Mouse (Mus musculus) 416B (cell line): Measurements from ENCODE around the gene Gabarapl2.
A peak's percentile ranks its signal among the peaks of the same experiment; 100 is the strongest.

Experiments used
- DNase-seq: peaks from one replicate; pipeline ENCODE4 v3.0.0; 2011; ENCODE audit warnings: low read depth

The Gabarapl2 gene

DNA sequence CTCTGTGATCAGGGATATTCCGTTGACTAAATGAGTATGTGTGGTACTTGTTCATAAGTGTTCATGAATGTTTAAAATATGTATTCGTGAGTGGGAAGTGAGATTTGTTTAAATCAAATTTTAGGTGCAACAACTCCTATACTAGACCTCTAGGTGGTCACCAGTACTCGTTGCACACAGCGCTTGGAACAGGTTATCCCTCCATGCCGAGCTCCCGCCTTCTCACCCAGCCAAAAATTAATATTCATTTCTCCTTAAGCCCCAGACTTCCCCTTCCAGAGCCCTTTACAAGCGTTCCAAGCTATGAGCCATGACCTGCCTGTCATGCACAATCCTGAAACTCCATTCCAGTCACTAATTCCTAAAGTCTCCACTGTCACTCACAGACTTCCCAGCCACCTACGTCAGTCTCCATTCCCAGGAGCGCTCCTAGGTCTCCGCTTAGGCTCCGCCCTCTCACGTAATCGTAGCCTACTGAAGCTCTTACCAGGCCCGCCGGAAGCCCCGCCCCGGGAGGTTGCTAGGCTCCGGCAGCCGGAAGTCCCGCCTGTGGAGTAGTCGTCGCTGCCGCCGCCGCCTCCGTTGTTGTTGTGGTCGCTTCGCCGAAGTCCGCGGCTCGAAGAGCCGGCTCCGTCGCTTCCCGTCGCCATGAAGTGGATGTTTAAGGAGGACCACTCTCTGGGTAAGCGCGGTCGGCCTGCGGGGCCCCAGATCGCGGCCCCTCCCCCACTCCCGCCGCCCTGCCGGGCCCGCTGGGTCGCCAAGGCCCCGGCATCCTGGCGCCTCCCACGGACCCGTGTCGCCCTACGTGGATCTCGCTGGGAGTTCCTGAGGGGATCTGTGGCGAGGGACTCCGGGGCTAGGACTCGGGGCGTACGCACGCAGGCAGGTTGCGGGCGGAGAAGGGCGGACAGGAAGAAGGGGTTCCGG lies at the start of gene Gabarapl2:
TSS of gene Gabarapl2 (plus strand) at position 533 of the 930 bp plus-strand sequence.
- peak; percentile 96 for DNase-seq

DNA sequence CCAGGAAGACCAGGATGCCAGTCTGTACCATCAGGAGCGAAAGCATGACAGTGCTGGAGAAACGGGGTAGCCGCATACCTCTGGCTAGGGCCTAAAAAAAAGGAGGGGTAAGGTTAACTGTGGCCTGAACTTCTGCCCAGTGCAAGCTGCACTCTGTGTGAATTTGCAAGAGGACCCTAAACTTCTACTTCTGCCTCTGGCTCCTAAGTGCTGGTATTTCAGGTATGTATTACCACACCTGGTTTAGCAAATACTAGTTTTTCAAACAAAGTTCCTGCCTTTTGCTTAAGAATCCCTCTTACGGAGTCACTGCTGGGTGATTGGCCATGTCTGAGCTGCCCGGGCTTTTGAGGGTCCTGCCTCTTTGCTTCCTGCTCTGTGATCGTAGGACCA lies 49.6 kb upstream of the Gabarapl2 start:
- no peak for DNase-seq

DNA sequence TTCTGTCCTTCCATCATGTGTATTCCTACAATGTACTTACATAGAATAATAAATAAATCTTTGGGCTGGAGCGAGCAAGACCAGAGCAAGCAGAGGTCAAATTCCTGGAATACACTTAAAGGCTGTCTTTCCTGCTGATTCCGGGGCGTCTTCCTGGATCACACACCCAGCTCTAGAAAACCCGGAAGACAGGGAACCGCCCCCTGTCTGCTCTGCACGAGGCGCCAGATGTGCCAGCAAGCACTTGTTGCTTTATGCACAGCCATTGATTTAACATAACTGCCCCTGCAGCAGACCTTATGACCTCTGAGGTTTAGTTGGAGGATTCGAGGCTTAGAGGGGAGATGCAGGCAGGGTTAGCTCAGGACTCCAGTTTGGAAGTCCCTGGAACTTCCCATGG lies 48.5 kb upstream of the Gabarapl2 start:
- no peak for DNase-seq

DNA sequence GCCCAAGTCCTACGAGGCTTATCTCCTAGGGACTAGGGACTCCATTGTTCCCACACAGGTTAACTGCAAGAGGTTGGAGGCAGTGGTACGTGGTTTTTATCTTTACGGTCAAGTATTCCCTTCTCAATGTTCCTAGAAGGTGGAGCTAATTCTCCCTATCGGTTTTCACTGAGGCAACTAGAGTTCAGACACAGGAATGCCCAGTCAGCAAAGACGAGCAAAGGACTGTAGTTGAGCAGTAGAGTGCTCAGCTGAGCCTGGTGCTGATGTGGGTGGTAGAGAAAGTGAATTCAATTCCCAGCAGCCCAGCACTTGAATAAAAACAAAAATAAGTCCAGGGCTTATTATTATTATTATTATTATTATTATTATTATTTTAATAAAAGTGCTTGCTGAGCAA lies 47.9 kb upstream of the Gabarapl2 start:
- no peak for DNase-seq

DNA sequence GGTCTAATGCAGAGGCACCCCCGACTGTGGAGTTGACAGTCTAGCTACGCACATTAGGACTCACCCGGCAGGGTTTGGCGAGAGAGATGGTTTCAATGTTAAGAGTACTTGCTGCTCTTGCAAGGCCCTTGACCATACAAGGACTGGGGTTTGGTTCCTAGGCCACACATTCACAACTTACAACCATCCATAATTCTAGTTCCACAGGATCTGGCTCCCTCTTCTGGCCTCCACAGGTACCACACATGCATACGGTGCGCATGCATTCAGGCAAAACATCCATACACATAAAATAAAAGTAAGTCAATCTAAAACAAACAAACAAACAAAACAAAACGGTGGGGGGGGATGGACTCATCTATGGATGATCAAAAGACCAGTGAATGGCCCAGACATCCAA lies 45.5 kb upstream of the Gabarapl2 start:
- DNase-seq: peak; percentile 17

DNA sequence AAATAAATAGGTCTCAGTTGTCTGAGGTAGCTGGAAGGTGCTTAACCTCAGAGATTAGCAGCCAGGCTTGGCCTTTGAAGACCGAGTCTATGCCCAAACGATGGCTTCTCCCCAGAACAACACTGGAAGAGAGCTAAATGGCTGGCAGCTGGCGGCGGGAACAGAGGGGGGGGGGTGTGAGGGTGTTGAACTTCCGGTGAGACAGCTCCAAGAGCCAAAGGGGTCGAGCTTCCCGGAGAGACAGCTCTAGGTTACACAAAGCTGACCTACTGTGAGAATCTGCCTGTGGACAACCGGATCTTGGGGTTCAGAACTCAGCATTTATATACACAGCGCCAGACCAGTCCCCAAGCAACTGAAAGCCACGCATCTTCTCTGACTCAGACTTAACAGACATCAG lies 41.9 kb upstream of the Gabarapl2 start:
- DNase-seq: no peak

DNA sequence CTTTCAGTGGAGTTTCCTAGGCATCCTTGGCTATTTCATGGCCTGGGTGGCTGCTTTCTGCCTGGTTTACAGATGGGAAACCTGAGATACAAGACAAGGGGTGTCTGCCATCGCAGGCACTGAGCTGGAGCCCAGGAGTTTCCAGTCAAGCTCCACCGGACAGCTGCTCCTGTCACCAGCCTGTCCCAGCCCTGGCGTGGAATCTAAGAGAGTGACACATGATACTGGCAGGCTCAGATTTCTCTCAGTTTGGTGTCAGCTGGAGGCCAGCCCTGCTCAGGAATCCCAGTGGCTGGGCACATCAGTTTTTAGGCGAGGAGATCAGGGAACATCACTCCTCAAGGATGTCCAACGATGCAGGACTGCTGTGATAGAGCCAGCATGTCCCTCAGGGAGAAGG lies 38.4 kb upstream of the Gabarapl2 start:
- DNase-seq: no peak

DNA sequence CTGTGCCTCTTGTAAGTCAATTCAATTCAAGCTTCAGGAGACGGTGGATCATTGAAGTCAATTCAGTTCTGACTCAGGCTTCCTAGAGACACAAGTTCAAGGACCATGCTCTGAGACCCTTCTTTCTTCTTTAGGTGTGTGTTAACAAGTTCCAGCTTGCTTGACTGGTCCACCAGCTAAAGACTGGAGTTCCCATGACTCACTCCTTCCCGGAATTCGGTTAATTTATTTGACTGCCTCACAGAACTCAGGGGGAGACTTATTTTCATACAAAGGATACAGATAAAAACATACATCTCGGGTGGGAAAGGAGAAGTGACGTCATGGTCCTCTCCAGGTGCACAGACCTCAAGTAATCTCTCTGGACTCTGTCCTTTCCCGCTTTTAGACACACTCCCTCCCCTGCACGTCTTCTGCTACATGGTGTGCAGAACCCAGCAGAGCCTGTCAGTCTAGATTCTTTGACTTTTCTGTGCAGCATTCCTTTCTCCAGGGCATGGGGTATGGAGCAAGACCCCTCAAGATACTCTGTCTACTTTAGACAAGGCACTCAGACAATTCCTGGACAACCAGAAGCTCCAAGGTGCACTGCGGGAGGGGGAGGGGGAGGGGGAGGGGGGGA lies 34.9 kb upstream of the Gabarapl2 start:
- DNase-seq: no peak

DNA sequence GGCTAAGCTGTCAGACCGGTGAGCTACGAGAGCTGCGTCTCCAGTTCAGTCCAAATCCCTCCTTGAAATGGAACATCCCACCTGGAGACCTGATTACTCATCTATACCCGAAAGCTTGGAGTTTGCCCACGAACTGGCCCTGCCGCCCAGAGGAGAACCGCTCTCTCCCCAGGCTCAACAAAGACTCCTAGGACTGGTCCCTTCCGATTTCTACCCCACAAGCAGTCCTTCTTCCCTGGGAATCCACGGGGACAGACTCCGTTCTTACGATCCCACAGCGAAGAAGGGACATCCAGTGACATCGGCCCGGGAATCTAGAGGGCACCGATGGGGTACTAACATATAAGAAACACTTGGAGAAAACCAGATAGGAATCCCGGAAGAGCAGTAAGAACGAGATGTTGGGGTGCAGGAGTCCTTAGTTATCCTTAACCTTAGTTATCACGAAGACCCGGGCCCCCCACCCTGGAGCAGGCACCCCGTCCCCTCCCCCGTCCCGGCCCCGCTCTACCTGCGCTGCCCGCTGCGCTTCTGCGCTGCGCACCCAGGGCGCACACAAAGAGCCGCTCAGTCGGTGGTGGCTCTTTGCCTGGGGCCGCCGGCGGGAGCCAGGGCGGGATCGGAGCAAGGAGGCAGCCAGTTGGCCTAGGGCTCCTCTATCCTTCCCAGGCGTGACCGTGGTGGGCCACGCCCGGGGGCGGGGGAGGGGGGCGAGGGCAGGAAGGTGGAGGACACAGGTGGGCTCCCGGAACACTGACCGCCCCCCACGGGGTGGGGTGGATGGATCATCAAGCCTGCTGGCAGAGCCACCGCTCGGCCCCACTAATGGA lies 30.7 kb upstream of the Gabarapl2 start, which contains the start of gene Chst5:
TSS of gene Chst5 (minus strand) at position 827 of the 830 bp plus-strand sequence.
- no peak for DNase-seq

DNA sequence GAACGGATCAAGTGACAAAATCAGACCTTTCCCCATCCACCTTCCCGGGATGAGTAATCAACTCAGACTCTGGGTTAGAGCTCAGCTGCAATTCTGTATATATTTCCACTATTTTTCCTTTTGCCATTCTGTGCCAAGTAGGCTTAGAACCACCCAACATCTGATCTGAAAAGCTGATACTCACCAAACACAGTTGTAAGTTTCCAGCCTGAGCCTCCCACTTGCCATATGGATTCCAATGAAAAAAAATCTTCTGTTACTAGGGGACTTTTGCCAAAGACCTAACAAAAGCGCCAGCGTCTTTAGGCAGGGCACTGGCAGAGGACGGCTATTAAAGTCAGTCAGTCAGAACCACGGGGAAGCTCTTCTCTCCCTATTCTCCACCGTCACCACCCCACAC lies 28.9 kb upstream of the Gabarapl2 start:
- DNase-seq: no peak

DNA sequence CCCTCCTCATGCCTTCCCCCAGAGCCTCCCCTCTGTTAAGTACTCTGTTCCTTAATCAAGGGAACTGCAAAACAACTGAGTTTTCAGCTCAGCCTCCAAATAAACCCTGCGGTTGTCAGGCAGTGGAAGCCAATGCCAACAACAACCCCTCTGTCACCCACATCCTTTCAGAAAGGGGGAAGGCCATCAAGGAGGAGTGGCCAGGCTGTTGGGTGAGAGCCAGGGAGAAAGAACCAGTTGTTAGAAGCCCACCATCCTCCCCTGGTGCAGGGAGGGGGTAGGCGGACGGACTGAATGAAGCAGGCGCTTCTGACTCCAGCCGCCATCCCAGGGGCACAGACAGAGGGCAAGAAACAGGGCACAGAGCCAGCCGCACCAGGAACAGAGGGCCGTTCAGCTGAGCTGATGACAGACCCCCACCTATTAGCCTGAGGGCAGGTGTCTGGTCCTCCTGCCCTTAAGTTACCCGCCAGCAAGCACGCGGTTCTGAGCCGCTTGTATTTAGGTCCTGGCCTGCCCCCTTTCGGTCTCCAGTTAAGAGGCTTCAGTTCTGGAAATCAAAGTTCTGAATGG lies 27.6 kb upstream of the Gabarapl2 start:
- peak; percentile 17 for DNase-seq

DNA sequence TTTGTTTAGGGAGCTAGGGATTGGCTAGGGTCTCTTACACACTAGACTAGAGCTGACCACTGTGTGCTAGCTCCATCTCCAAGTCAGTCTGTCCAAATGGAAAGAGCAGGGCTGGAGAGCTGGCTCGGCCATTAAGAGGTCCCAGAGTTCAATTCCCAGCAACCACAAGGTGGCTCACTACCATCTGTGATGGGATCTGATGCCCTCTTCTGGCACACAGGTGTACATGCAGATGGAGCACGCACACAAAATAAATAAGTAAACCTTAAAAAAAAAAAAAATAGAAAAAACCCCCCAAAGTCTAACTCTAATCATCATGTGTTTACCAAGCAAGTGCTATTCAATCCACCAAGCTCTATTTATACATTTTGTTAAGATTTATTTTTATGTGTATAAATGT lies 20.8 kb upstream of the Gabarapl2 start:
- peak; percentile 70 for DNase-seq

DNA sequence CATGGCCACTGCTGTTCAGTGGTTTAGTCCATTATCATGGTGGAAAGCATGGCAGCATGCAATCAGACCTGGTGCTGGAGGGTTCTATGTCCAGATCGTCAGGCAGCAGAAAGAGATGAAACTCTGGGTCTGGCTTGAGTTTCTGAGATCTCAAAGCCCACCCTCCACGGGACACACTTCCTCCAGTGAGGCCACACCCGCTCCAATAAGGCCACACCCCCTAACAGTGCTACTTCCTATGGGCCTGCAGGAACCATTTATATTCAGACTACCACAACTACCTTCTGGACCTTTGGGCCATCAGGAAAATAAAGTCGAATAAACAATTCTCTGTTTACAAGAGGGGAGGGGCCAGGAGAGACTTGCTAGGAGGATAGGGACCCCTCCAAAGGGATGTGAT lies 19.5 kb upstream of the Gabarapl2 start:
- no peak for DNase-seq

DNA sequence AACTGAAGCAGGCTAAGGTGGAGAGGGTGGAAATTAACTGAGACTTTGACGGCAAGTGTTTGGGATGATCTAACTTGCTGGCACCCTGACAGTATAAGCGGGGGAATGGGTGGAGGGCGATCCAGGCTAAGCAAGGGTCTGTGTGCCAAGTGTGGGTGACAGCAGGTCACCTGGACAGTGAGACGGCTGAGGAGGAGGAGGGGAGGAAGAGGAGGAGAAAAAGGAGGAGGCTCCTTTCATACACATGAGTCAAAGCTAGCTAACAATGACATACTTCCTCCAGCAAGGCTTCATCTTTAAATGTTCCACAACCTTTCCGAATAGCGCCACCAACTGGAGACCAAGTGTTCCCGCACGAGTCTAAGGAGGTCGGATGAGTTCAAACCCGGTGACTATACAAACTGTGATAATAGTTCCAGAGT lies 17.1 kb upstream of the Gabarapl2 start:
- peak; percentile 89 for DNase-seq

DNA sequence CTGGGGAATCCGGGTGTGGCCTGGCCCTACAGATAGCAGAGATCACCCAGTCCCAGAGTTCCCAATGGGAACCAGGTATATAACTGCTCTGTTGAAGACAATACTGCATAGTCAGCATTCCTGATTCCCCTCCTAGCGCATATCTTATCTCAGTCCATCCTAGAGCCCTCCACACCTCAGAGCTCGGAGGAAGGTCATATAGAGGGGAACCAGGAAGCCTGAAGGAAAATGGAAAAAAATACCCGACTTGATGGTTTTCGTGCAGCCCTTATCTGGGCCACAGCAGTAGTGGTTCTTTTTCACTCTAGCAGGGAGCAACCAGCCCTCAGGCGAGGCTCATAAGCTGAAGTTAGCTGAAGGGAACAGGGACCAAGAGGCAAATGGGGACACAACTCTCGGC lies 15.5 kb upstream of the Gabarapl2 start:
- DNase-seq: no peak

DNA sequence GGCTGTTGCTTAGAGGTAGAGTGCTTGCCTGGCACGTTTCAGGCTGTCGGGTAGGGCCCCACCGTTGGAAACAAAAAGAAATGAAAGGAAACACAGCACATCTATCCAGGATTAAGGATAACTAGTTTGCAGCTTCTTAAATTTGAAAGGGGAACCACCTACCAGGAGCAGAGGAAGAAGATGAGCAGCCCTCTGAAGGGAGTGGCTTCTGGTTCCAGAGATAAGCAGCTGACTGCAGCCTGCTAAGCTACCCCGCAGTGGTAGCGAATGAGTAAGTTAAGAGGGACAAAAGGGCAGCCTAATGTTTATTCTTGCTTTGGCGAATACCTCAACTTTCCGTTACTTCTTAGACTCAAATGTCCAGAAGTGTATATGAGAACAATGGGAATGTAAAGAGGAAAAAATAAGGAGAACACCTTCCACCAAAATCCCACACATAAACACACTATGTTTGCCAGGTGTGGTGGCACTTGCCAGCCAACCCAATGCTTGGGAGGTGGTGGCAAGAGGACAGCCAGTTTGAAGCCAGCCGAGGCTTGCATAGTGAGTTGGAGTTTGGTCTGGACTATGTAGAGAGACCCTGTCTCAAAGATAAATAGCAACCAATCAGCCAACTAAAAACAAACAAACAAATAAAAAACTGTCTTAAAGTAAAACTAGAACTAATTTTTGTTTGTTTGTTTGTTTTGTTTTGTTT lies 10.7 kb upstream of the Gabarapl2 start:
- peak; percentile 68 for DNase-seq

DNA sequence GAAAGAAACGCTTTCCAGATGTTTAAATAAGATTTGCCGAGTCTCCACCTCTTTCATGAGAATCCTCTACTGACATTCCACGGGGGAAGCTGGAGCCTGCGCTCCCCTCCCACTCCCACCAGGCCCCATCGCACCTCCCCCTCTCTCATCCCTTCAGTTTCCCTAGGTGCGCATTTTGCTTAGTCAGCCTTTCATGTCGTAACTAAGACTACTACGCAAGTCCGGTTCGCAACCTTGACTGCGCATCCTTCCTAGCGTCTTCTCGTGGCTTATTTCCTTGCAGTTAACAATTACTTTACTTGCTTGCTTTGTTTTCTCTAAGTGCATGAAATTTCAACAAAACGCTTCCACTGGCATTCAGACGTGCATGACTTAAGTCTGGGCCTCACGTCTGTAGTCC lies 8.8 kb upstream of the Gabarapl2 start:
- no peak for DNase-seq

DNA sequence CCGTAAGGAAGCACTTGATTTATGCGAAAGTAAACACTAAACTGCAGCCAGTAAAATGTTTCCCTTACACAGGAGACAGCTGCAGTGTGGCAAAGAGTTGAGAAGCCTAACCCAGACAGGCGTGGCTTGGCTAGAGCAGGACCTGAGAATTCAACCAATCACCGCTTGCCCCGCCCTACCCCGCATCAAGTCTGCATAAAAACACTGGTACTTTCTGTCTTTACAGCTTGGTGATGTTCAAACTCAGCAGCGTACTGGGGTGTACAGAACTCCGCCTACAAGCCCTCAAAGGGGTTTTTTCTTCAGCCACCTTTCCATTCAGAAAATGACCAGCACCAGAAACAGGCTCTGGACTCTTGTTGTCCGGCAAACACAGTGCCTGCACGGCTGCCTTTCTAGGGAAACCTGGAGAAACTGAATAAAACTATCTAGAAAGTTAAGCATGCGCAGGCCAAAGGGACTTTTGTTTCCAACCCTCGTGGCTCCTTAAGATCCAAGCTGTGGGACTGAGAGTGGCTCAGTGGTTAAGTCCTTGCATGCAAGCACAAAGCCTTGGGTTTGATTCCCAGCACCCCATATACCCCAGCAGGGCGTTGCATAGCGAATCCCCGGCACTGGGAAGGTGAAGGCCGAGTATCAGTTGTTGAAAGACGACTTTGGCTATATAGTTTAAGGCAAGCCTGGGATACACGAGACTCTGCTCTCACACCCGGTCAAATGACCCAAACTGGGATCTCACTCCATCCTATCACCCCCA lies 7.7 kb upstream of the Gabarapl2 start:
- DNase-seq: no peak

DNA sequence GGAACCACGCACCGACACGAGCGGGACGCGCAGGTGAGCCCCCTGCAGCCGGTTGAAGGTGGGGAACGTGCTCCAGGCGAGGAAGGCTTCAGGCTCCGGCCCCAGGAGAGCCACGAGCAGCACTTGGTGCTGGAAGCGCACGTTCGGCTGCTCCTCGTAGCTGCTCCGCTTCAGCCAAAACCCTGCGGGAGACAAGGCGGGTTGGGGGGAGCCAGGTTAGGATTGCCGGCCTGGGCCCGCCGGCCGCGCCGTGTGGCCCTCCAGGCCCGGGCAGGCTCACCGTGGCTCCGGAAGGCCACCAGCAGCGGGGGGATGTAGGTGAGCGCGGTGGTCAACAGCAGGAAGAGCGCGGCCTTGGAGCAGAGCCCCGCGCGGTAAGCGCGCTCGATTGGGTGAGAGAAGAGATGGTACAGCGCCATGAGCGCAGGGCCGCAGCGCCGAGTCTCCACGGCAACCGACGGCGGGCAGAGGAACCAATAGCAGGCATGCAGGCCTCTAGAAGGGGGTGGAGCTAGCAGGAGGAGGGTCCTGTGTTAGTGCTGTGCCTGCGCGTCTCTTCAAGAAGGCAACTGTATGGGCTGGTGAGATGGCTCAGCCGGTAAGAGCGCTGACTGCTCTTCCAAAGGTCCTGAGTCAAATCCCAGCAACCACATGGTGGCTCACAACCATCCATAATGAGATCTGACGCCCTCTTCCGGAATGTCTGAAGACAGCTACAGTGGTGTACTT lies 7.0 kb upstream of the Gabarapl2 start, which contains the start of gene Tmem231:
TSS of gene Tmem231 (minus strand) at position 534 of the 729 bp plus-strand sequence.
- no peak for DNase-seq

DNA sequence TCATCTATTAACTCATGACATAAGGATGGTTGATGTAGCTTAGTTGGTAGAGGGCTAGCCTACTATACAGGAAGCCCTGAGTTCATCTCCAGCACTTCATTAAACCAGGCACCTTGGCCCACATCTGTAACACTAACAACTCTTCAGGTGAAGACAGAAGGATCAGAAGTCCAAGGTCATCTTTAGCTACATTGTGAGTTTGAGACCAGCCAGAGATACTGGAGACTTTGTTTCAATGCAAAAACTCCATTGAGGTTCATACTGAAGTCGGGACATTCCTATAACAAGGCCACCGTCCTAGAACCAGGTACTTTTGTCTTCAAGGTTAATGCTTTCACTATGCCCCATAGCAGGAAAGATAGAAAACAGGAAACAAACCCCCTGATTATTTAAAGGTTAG lies 6.3 kb upstream of the Gabarapl2 start:
- DNase-seq: no peak
